Mouse (Mus musculus) urinary bladder, postnatal 25 days (tissue): ENCODE results near the gene Gm7982.
"Not testable (repeated sequence)": the region's sequence is repeated elsewhere in the genome, so short reads cannot be mapped to it uniquely, and the experiment has no call there.

Source experiments
- DNase-seq: peaks from one replicate; pipeline ENCODE4 v3.0.0; 2022; ENCODE audit warnings: low spot score

Gm7982 gene

DNA sequence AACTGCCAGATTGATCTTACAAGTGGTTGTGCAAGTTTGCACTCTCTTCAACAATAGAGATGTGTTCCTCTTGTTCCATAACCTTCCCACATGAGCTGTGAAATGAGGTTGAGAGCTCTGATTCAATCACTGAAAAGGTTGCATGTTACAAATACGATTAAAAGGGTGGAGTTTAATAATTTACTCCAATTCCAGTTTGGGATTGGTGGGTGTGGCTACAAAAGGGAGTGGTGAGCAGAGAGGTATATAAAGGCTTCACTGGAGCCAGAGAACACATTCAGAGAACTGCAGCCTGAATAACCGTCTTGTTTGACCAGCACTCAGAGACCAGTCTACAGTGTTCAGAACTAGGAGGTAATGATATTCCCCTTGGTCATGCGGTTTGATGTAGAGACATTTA is at the start of gene Gm7982:
TSS of gene Gm7982 (plus strand) at position 301 of the 400 bp plus-strand sequence.
- not testable (repeated sequence) for DNase-seq

DNA sequence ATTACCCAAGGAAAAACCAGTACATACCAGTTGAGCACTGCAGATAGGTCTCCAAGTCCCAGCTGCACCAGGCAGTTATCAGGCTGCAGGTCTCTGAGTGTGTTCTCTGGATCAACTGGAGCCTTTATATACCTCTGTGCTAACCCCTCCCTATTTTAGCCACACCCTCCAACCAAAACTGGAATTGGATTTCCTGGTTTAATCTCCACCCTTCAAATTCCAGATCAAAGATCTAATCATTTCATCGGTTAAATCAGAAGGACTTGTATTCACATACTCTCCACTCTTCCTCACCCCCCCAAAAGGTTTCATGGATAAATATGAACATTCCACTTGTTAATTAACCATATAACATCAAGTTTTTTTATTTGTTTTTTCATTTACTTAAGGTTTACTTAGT is 5.7 kb upstream of the Gm7982 start, which contains the start of gene Gm7978:
TSS of gene Gm7978 (minus strand) at position 101 of the 400 bp plus-strand sequence.
- not testable (repeated sequence) for DNase-seq

DNA sequence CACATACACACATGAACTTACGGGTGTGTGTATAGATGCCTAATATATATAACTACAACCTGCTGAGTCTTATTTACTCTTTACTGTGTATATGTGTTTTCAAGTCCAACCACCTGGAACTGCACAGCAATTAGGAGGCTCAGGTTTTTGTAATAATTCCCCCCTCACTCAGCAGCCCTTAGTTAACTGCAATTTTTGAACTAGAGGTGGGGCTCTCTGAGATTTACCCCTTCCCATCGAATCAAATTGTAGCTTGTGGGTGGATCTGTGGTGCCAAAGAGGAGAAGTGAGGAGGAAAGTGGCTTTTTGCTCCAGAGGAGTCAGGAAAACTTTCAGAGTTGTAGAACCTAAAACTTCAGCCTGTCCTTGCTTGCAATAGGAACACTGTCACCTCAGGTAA is 33.9 kb downstream of the Gm7982 start, which contains the start of gene E330014E10Rik:
TSS of gene E330014E10Rik (plus strand) at position 301 of the 400 bp plus-strand sequence.
- not testable (repeated sequence) for DNase-seq
